Mouse (Mus musculus) heart, embryonic 14.5 days (tissue): ENCODE results near the gene Zfp773. TPM values are rescaled to one million over a fixed set of nuclear protein-coding genes. Genes with fewer than 3 reads are reported as not detected.
"Not testable (repeated sequence)": the region's sequence is repeated elsewhere in the genome, so short reads cannot be mapped to it uniquely, and the experiment has no call there.

ENCODE experiments used
- ATAC-seq: fragments of 200-750 bp; cut with Nextera tagmentation; 2 replicates; pipeline ENCODE4 v1.8.0; 2017; ENCODE audit warnings: low read depth, moderate TSS enrichment; ENCODE audit not compliant: insufficient number of reproducible peaks, insufficient read depth, low FRiP score
- H3K27ac ChIP-seq, 2 experiments: fragments of 200-500 bp in 1 of 2; fragments of 300-500 bp in 1 of 2; sonication (generic) in 1 of 2; replicated peaks in 1 of 2; 2 replicates each; pipeline ENCODE4 v1.5.1; 2012 to 2014; ENCODE audit warnings: low read depth in 2 of 2, low read length in 2 of 2, control low read depth in 1 of 2, mild to moderate bottlenecking in 1 of 2, mixed read lengths in 1 of 2; ENCODE audit not compliant: control insufficient read depth in 1 of 2, insufficient read depth in 1 of 2
- H3K27me3 ChIP-seq: fragments of 300-500 bp; sonication (generic); 2 replicates; pipeline ENCODE4 v1.6.1; 2014; ENCODE audit warnings: mild to moderate bottlenecking, low read length, control low read depth; ENCODE audit not compliant: control insufficient read depth, insufficient read depth
- H3K36me3 ChIP-seq: fragments of 300-500 bp; sonication (generic); 2 replicates; pipeline ENCODE4 v1.6.1; 2014; ENCODE audit warnings: mild to moderate bottlenecking, control low read depth, low read length, mixed read lengths; ENCODE audit not compliant: control insufficient read depth, insufficient read depth
- H3K4me1 ChIP-seq, 2 experiments: fragments of 200-500 bp in 1 of 2; fragments of 300-500 bp in 1 of 2; sonication (generic) in 1 of 2; 2 replicates each; pipeline ENCODE4 v1.6.1; 2012 to 2014; ENCODE audit warnings: low read length in 2 of 2, control low read depth in 1 of 2, mixed read lengths in 1 of 2; ENCODE audit not compliant: control insufficient read depth in 2 of 2, insufficient read depth in 2 of 2
- H3K4me2 ChIP-seq: fragments of 300-500 bp; sonication (generic); 2 replicates; pipeline ENCODE4 v1.6.1; 2014; ENCODE audit warnings: mild to moderate bottlenecking, low read length
- H3K4me3 ChIP-seq, 2 experiments: fragments of 200-500 bp in 1 of 2; fragments of 300-500 bp in 1 of 2; sonication (generic) in 1 of 2; 2 replicates each; pipeline ENCODE4 v1.5.1; 2012 to 2014; ENCODE audit warnings: low read length in 2 of 2, mild to moderate bottlenecking in 2 of 2, control low read depth in 1 of 2, low read depth in 1 of 2, moderate library complexity in 1 of 2; ENCODE audit not compliant: control insufficient read depth in 1 of 2, insufficient read depth in 1 of 2
- H3K9ac ChIP-seq: fragments of 300-500 bp; sonication (generic); 2 replicates; pipeline ENCODE4 v1.6.1; 2014; ENCODE audit warnings: mild to moderate bottlenecking, low read length
- H3K9me3 ChIP-seq: fragments of 300-500 bp; sonication (generic); 2 replicates; pipeline ENCODE4 v1.6.1; 2016; ENCODE audit warnings: low read length, control low read depth; ENCODE audit not compliant: control insufficient read depth
- WGBS: fragments of 180-500 bp; shearing (Covaris S2); extraction: QIAGEN DNeasy Blood & Tissue Kit; methylation state at CpG from one replicate; pipeline ENCODE4 v1.1.7; 2014; 5-methylcytosine and 5-hydroxymethylcytosine counted together
- polyA plus RNA-seq: library from polyadenylated mRNA; unstranded; fragments of >200 nt; fragmentation: Nextera tagmentation; extraction: Ambion mirVana; gene quantifications from 2 replicates; pipeline ENCODE4 v1.2.1, GENCODE M21; 2014

Gene Zfp773
- 0.98 and 1.3 TPM in 2 replicates for polyA plus RNA-seq

GRCm38 (mm10) chr7:7136379-7136866, at the start of gene Zfp773:
Zfp773 (minus strand) TSS chr7:7136755.
- H3K9ac ChIP-seq, result peak within 1 kb of the TSS; percentile 64
- H3K27ac ChIP-seq, result no peak within 1 kb of the TSS
- no peaks in the 10 kb centered on the region for H3K4me1 ChIP-seq
- H3K4me3 ChIP-seq, result peak within 1 kb of the TSS; percentile 44 to 63
- 3% methylated on average over 16 of the region's 16 CpGs for WGBS
- ATAC-seq, result peak; percentile 89
- H3K36me3 ChIP-seq, result no peaks in the 10 kb centered on the region
- peak within 1 kb of the TSS; percentile 56 for H3K4me2 ChIP-seq
- H3K27me3 ChIP-seq, result no peaks in the 10 kb centered on the region
- H3K9me3 ChIP-seq, result no peaks in the 10 kb centered on the region

GRCm38 (mm10) chr7:7185897-7186296, 49.3 kb upstream of the Zfp773 start:
- no peak overlapping the region for H3K4me3 ChIP-seq
- no peak overlapping the region for H3K9ac ChIP-seq
- H3K9me3 ChIP-seq, result no peaks in the 10 kb centered on the region
- no peak for ATAC-seq
- no peaks in the 10 kb centered on the region for H3K27me3 ChIP-seq
- H3K4me2 ChIP-seq, result no peak overlapping the region
- peaks cover 23% of the 10 kb centered on the region for H3K36me3 ChIP-seq
- no peak overlapping the region for H3K27ac ChIP-seq
- WGBS, result 83% methylated on average over 1 of the region's 1 CpGs
- H3K4me1 ChIP-seq, result 0 out of 4 replicates have a peak, but pooled peaks cover 0 to 2% of the 10 kb centered on the region in 2 experiments

- Histone ChIP-seq H3K36me3 (peaks cover 12% of the 10 kb centered on the region), H3K4me3 (peak within 1 kb of the TSS; percentile 62 to 98), H3K4me1 (peaks cover 0 to 5% of the 10 kb centered on the region in 2 experiments; a peak in 3 of 4 replicates), H3K9ac (peak within 1 kb of the TSS; percentile 77), H3K27me3 (no peaks in the 10 kb centered on the region), H3K4me2 (peak within 1 kb of the TSS; percentile 78), H3K27ac (0 out of 4 replicates have a peak within 1 kb of the TSS, but pooled peaks of 1 of the 2 experiments have one; percentile 34), H3K9me3 (no peaks in the 10 kb centered on the region)
- 1% methylated on average over 26 of the region's 26 CpGs for WGBS
- ATAC-seq, result peak; percentile 77; the same call in 1 of the 2 replicates
These were observed 34.9 kb upstream of the Zfp773 start, which contains the start of gene Zfp418 for GRCm38 (mm10) chr7:7171227-7172147. Zfp418 (plus strand) TSS chr7:7171330.

GRCm38 (mm10) chr7:7145991-7146608, 9.5 kb upstream of the Zfp773 start:
- ATAC-seq, result no peak
- Histone ChIP-seq H3K27me3 (no peaks in the 10 kb centered on the region), H3K4me2 (no peak overlapping the region), H3K4me3 (no peak overlapping the region), H3K36me3 (no peaks in the 10 kb centered on the region), H3K9me3 (0 out of 2 replicates have a peak, but pooled peaks cover 4% of the 10 kb centered on the region), H3K4me1 (no peaks in the 10 kb centered on the region), H3K9ac (no peak overlapping the region), H3K27ac (no peak overlapping the region)
- WGBS, result 82% methylated on average over 15 of the region's 15 CpGs

- no peaks in the 10 kb centered on the region for H3K27me3 ChIP-seq
- 0 out of 2 replicates have a peak, but pooled peaks cover 4% of the 10 kb centered on the region for H3K9me3 ChIP-seq
- 92% methylated on average over 1 of the region's 1 CpGs for WGBS
- no peak overlapping the region for H3K27ac ChIP-seq
- no peak overlapping the region for H3K4me3 ChIP-seq
- no peak for ATAC-seq
- H3K4me1 ChIP-seq, result no peaks in the 10 kb centered on the region
- H3K9ac ChIP-seq, result no peak overlapping the region
- H3K4me2 ChIP-seq, result no peak overlapping the region
- no peaks in the 10 kb centered on the region for H3K36me3 ChIP-seq
These were observed 7.7 kb upstream of the Zfp773 start for GRCm38 (mm10) chr7:7144215-7144614.

- Histone ChIP-seq H3K4me2 (no peak overlapping the region), H3K4me1 (no peaks in the 10 kb centered on the region), H3K36me3 (no peaks in the 10 kb centered on the region), H3K9ac (no peak overlapping the region), H3K27ac (no peak overlapping the region), H3K9me3 (no peaks in the 10 kb centered on the region), H3K27me3 (no peaks in the 10 kb centered on the region), H3K4me3 (no peak overlapping the region)
- no peak for ATAC-seq
- 75% methylated on average over 8 of the region's 8 CpGs for WGBS
These were observed 3.8 kb downstream of the Zfp773 start for GRCm38 (mm10) chr7:7132751-7133150.

- not testable (repeated sequence) for H3K4me2 ChIP-seq, H3K9me3 ChIP-seq, H3K4me3 ChIP-seq, H3K4me1 ChIP-seq, H3K36me3 ChIP-seq, H3K9ac ChIP-seq, H3K27me3 ChIP-seq, ATAC-seq, H3K27ac ChIP-seq
- WGBS, result 88% methylated on average over 14 of the region's 15 CpGs
These were observed 5.9 kb downstream of the Zfp773 start for GRCm38 (mm10) chr7:7130491-7131124.
